Mouse (Mus musculus) MEL (cell line): ENCODE results near the gene Aph1b. TPM values are rescaled to one million over a fixed set of nuclear protein-coding genes. Genes with fewer than 3 reads are reported as not detected.

Source experiments
- DNase-seq: peaks from one replicate; pipeline ENCODE4 v3.0.0; 2011; ENCODE audit warnings: low read depth, low spot score
- H3K27ac ChIP-seq: 2 replicates; pipeline ENCODE4 v1.5.1; 2012; ENCODE audit warnings: low read depth, mild to moderate bottlenecking, control low read depth, low read length, moderate library complexity; ENCODE audit not compliant: control insufficient read depth
- H3K27me3 ChIP-seq, 2 experiments: fragments of 150-350 bp in 1 of 2; sonication (generic) in 1 of 2; 2 replicates each; pipeline ENCODE4 v1.6.1; 2012; ENCODE audit warnings: low read length in 2 of 2, mild to moderate bottlenecking in 2 of 2, improper control_type of control experiment in 1 of 2, moderate library complexity in 1 of 2; ENCODE audit not compliant: insufficient read depth in 2 of 2, control insufficient read depth in 1 of 2
- H3K36me3 ChIP-seq, 2 experiments: 2 replicates each; pipeline ENCODE4 v1.6.1; 2012 to 2014; ENCODE audit warnings: low read length in 2 of 2, improper control_type of control experiment in 1 of 2, inconsistent platforms in 1 of 2, mild to moderate bottlenecking in 1 of 2; ENCODE audit not compliant: insufficient read depth in 2 of 2, control insufficient read depth in 1 of 2
- H3K4me1 ChIP-seq, 2 experiments: fragments of 150-350 bp in 1 of 2; sonication (generic) in 1 of 2; 2 replicates each; pipeline ENCODE4 v1.6.1; 2012; ENCODE audit warnings: low read length in 2 of 2, improper control_type of control experiment in 1 of 2, mild to moderate bottlenecking in 1 of 2; ENCODE audit not compliant: insufficient read depth in 2 of 2, control insufficient read depth in 1 of 2
- H3K4me3 ChIP-seq, 2 experiments: fragments of 150-350 bp in 1 of 2; sonication (generic) in 1 of 2; 2 replicates each; pipeline ENCODE4 v1.5.1; 2012; ENCODE audit warnings: low read depth in 2 of 2, low read length in 2 of 2, mild to moderate bottlenecking in 2 of 2, moderate library complexity in 2 of 2, control low read depth in 1 of 2, improper control_type of control experiment in 1 of 2; ENCODE audit not compliant: control insufficient read depth in 1 of 2, insufficient read depth in 1 of 2
- H3K79me2 ChIP-seq: 2 replicates; pipeline ENCODE4 v1.6.1; 2012; ENCODE audit warnings: mild to moderate bottlenecking, low read length, moderate library complexity; ENCODE audit not compliant: control insufficient read depth, poor library complexity, insufficient read depth
- H3K9ac ChIP-seq: 2 replicates; pipeline ENCODE4 v1.6.1; 2012; ENCODE audit warnings: low read depth, mild to moderate bottlenecking, control low read depth, low read length, moderate library complexity; ENCODE audit not compliant: control insufficient read depth, poor library complexity, severe bottlenecking
- H3K9me3 ChIP-seq: fragments of 150-350 bp; sonication (generic); replicated peaks from 2 replicates; pipeline ENCODE4 v1.6.1; 2012; ENCODE audit warnings: mild to moderate bottlenecking, low read length, improper control_type of control experiment, moderate library complexity; ENCODE audit not compliant: insufficient read depth
- BHLHE40 ChIP-seq: IDR thresholded peaks from 2 replicates; pipeline ENCODE4 v1.6.1; 2012; ENCODE audit warnings: low read depth, mild to moderate bottlenecking, inconsistent platforms, low read length, improper control_type of control experiment, borderline replicate concordance
- CTCF ChIP-seq, 3 experiments: IDR thresholded peaks in 2 of 3; conservative IDR thresholded peaks in 1 of 3; 2 replicates each; pipeline ENCODE4 v1.5.1; 2011 to 2012; ENCODE audit warnings: low read length in 3 of 3, low read depth in 2 of 3, mild to moderate bottlenecking in 2 of 3, improper control_type of control experiment in 1 of 3, inconsistent platforms in 1 of 3, mixed read lengths in 1 of 3, moderate library complexity in 1 of 3; ENCODE audit not compliant: control insufficient read depth in 1 of 3, insufficient read depth in 1 of 3, poor library complexity in 1 of 3, severe bottlenecking in 1 of 3
- MYB ChIP-seq: IDR thresholded peaks from 2 replicates; pipeline ENCODE4 v1.6.1; 2011; ENCODE audit warnings: mild to moderate bottlenecking, low read depth, low read length, improper control_type of control experiment
- NELFE ChIP-seq: IDR thresholded peaks from 2 replicates; pipeline ENCODE4 v1.6.1; 2011; ENCODE audit warnings: low read depth, low read length, improper control_type of control experiment
- NRF1 ChIP-seq: IDR thresholded peaks from 2 replicates; pipeline ENCODE4 v1.6.1; 2014; ENCODE audit warnings: low read depth, mild to moderate bottlenecking, inconsistent platforms, low read length, improper control_type of control experiment, moderate library complexity; ENCODE audit not compliant: poor library complexity, insufficient read depth, severe bottlenecking
- POLR2A ChIP-seq, 2 experiments: IDR thresholded peaks; 2 replicates each; pipeline ENCODE4 v1.6.1; 2011 to 2012; ENCODE audit warnings: low read length in 2 of 2, mild to moderate bottlenecking in 2 of 2, control low read depth in 1 of 2, improper control_type of control experiment in 1 of 2, low read depth in 1 of 2, moderate library complexity in 1 of 2; ENCODE audit not compliant: control insufficient read depth in 1 of 2, insufficient read depth in 1 of 2, poor library complexity in 1 of 2
- RAD21 ChIP-seq: IDR thresholded peaks from 2 replicates; pipeline ENCODE4 v1.6.1; 2011; ENCODE audit warnings: mild to moderate bottlenecking, low read depth, low read length, improper control_type of control experiment
- RCOR1 ChIP-seq: IDR thresholded peaks from 2 replicates; pipeline ENCODE4 v1.6.1; 2012; ENCODE audit warnings: low read depth, mild to moderate bottlenecking, inconsistent platforms, low read length, improper control_type of control experiment
- SMC3 ChIP-seq: IDR thresholded peaks from 2 replicates; pipeline ENCODE4 v1.6.1; 2011; ENCODE audit warnings: low read depth, low read length, improper control_type of control experiment
- TBP ChIP-seq: IDR thresholded peaks from 2 replicates; pipeline ENCODE4 v1.8.0; 2011; ENCODE audit warnings: low read depth, low read length, improper control_type of control experiment
- TCF12 ChIP-seq: IDR thresholded peaks from 2 replicates; pipeline ENCODE4 v1.6.1; 2014; ENCODE audit warnings: low read depth, mild to moderate bottlenecking, inconsistent platforms, low read length, improper control_type of control experiment, moderate library complexity
- ZC3H11A ChIP-seq: IDR thresholded peaks from 2 replicates; pipeline ENCODE4 v1.6.1; 2012; ENCODE audit warnings: low read depth, mild to moderate bottlenecking, inconsistent platforms, low read length, improper control_type of control experiment
- ZKSCAN1 ChIP-seq: IDR thresholded peaks from 2 replicates; pipeline ENCODE4 v1.6.1; 2012; ENCODE audit warnings: low read depth, mild to moderate bottlenecking, inconsistent platforms, low read length, improper control_type of control experiment, moderate library complexity
- ZMIZ1 ChIP-seq: IDR thresholded peaks from 2 replicates; pipeline ENCODE4 v1.6.1; 2012; ENCODE audit warnings: low read depth, mild to moderate bottlenecking, inconsistent platforms, low read length, improper control_type of control experiment, moderate library complexity
- ZNF384 ChIP-seq: IDR thresholded peaks from 2 replicates; pipeline ENCODE4 v1.6.1; 2012; ENCODE audit warnings: low read depth, mild to moderate bottlenecking, inconsistent platforms, low read length, improper control_type of control experiment
- polyA plus RNA-seq, 2 experiments: library from polyadenylated mRNA; stranded (reverse) in 1 of 2; unstranded in 1 of 2; fragments of >175 nt in 1 of 2; fragments of >200 nt in 1 of 2; gene quantifications; 2 replicates each; pipeline versions ENCODE4 v1.2.1 to v1.2.4; 2012; ENCODE audit warnings: low replicate concordance in 2 of 2, low read depth in 1 of 2; ENCODE audit not compliant: insufficient read length in 2 of 2, insufficient read depth in 1 of 2, missing spikeins in 1 of 2
- total RNA-seq: library from RNA; depleted of rRNA; stranded (reverse); fragments of 300-350 nt; gene quantifications from 2 replicates; pipeline ENCODE4 v1.2.3, GENCODE M21; 2012

Gene Aph1b
- total and polyA plus RNA-seq, 3 experiments = 0.04 to 0.93 TPM; not detected in 1

DNA sequence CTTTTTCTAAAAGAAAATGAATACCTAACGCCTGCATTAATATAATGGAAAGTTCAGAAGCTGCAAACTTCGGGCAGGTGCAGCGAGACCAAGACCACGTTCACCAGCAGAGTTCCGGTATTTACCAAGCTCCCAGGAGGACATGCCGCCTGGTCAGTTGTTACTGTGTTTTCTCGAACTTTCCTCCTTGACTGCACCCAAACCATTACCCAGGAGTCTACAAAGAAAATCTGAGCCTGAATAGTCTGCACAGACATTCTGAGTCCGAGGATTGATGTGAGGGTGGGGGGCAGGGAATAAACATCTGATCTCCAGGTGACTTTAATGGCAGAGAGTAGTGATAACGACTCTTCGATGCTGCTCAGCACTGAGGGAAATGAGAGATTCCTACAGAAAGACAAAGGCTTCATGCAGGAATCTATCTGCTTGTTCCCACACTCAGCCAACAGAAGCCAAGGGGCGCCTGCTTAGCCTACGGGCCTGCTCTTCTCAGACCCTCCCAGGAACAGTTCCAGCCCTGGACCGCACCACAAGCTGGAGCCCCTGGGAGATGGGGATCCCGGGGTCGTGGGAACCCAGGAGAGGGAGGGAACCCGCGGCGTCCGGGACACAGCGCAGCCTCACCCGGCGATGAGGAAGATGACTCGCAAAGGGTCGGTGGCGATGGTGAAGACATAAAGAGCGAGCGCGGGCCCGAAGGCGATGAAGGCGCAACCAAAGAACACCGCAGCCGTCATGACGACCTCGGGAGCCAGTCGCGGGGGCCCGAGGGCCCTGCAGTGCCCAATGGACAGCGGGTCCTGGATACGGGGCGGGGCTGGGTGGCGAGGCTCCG, 444 bp downstream of the Aph1b start:
- Histone ChIP-seq H3K4me1 (peaks cover 0 to 5% of the 10 kb centered on the region in 2 experiments; a peak in 1 of 4 replicates), H3K9ac (peak overlapping the region; percentile 66), H3K27me3 (peaks cover 8 to 22% of the 10 kb centered on the region in 2 experiments; a peak in 3 of 4 replicates), H3K79me2 (no peaks in the 10 kb centered on the region; the same call in 1 of the 2 replicates), H3K27ac (no peak overlapping the region), H3K4me3 (peak overlapping the region; percentile 80 to 88), H3K9me3 (no peaks in the 10 kb centered on the region), H3K36me3 (peaks cover 0 to 8% of the 10 kb centered on the region in 2 experiments; a peak in 2 of 4 replicates)
- peak; percentile 5 for DNase-seq
- TF ChIP-seq MYB (no peak), NRF1 (no peak), TCF12 (no peak), ZMIZ1 (no peak)

DNA sequence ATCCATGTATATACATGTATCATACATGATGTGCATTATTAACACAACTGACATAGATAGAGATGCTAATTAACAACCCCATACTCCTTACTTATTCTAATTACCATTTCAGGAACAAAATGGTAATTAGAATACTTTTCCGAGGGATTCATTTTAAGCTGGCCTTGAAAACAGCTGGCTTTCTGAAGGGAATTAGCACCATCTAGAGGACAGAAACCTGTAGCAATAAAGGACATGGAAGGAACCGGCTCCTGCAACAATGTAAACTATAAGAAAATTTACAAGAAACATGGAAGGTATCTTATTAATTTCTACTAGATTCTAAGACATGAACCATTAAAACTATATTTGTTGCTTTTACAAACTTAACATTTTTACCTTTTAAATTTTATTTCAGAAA, 7.5 kb downstream of the Aph1b start:
- Histone ChIP-seq H3K9me3 (no peaks in the 10 kb centered on the region), H3K4me1 (no peaks in the 10 kb centered on the region), H3K4me3 (no peak overlapping the region), H3K36me3 (no peaks in the 10 kb centered on the region), H3K27me3 (peaks cover 0 to 5% of the 10 kb centered on the region in 2 experiments; a peak in 2 of 4 replicates), H3K27ac (no peak overlapping the region), H3K79me2 (no peaks in the 10 kb centered on the region), H3K9ac (no peak overlapping the region)
- peak; percentile 81 for TF ChIP-seq SMC3
- no peak for TF ChIP-seq ZKSCAN1
- no peak for TF ChIP-seq TCF12
- TF ChIP-seq TBP = no peak
- no peak for TF ChIP-seq ZNF384
- no peak for TF ChIP-seq BHLHE40
- peak; percentile 80 for TF ChIP-seq ZC3H11A
- TF ChIP-seq CTCF (IDR thresholded peaks at IDR 0.05 in 2 of 3, conservative IDR thresholded peaks at IDR 0.05 in 1 of 3; ENCODE audit: control insufficient read depth in 1 of 3, insufficient read depth in 1 of 3, low read depth in 2 of 3, low read length in 3 of 3, poor library complexity in 1 of 3, severe bottlenecking in 1 of 3) = peak in 2 of 3 experiments; percentile 38 to 83; a peak in 4 of 6 replicates
- TF ChIP-seq NELFE = no peak
- no peak for TF ChIP-seq RCOR1
- TF ChIP-seq POLR2A (IDR thresholded peaks at IDR 0.05; ENCODE audit: control insufficient read depth in 1 of 2, insufficient read depth in 1 of 2, low read depth in 1 of 2, low read length in 2 of 2, poor library complexity in 1 of 2) = no peak
- TF ChIP-seq RAD21 = peak; percentile 92
- DNase-seq = peak; percentile 62
